Mouse (Mus musculus) kidney, postnatal 25 days (tissue): ENCODE results near the gene Pth.

Source experiments
- DNase-seq, 2 experiments: peaks; one replicate each; pipeline ENCODE4 v3.0.0; 2021; ENCODE audit warnings: mixed read lengths in 2 of 2

Gene Pth

DNA sequence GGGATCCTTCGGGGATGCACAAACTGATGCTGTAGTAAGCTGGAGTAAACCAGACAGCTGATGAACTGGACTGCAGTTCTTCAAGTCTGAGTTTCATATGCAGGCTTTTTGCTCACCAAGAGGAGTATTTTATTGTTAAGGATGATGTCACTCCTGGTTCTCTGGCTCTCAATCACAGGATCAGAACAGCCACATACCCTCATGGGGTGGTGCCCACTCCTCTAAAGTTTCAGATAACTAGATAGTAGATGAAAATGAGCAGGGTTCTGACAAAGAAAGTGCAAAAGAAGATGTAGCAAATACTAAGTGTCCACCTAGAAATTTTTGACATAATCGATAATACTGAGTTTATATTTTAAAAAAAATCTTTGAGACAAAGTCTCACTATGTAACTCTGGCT lies at the start of gene Pth:
TSS of gene Pth (minus strand) at position 101 of the 400 bp plus-strand sequence.
- no peak for DNase-seq

DNA sequence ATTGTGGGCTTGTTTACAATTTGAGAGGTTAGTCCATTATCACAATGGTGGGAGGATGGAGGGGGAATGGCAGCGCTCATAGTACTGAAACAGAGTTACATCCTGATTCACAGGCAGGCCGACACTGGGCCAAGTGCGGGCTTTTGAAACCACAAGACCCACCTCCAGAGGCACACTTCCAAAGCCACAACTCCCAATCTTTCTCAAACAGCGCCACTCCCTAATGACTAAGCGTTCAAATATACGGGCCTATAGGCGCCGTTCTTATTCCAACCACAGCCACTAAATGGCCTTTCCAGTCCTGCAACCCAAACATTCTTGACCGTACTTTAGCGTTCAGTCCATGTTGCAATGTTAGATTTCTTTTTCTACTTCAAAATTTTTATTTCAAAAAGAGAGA lies 47.9 kb upstream of the Pth start:
- DNase-seq = no peak

DNA sequence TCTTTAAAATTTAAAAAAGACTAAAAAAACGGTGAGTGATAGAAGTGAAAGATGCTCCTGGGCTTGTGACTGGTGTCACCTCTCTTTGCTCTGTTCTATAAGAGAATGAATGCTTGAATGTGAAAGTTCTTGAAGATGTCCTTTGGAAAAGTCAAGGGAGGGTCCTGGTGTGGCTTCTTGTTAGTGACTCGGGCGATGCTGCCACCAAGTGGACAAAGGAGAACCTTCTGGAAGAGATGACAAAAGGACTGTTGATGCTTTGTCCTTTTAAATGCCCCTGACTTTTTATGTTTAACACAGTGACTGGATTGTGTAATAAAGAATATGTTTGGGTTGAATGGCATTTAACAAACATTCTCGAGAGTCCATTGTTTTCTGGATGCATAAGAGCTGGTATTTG lies 45.9 kb upstream of the Pth start:
- DNase-seq = peak; percentile 80 to 87

DNA sequence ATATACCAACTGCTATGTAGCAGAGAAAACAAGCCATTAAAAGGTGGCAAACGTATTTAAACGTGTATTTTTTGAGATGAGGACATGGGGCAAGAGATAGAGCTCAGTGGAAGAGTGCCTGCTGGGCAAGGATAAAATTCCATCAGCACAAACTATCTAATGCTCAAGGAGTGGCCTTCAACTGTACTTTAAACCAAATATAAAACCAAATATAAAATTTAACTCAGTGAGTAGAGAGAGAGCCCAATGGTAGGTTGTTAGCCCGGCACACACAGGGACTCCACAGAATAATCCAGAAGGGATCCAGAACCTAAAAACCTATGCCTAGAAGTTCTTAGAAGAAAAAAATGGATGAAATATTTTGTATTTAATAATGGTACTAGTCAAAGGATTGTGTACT lies 45.1 kb upstream of the Pth start:
- no peak for DNase-seq

DNA sequence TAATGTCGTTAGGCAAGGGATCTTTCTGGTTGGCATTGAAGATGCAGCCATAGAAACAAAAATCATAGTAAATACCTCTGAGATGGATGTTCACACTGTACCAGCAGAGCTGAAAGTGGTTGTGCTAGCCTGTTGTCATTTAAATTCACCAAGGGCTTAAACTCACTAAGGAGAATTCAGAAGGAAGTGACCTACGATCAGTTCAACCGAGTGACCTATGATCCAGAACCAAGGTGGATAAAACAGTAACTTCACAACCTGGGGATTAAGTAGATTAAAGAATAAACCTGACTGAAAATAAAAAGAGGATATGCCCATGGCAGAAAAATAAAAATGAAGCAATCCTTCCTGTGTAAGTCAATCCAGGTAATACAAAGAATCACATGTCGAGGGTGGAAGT lies 44.5 kb upstream of the Pth start:
- peak in 1 of 2 experiments; percentile 26 for DNase-seq

DNA sequence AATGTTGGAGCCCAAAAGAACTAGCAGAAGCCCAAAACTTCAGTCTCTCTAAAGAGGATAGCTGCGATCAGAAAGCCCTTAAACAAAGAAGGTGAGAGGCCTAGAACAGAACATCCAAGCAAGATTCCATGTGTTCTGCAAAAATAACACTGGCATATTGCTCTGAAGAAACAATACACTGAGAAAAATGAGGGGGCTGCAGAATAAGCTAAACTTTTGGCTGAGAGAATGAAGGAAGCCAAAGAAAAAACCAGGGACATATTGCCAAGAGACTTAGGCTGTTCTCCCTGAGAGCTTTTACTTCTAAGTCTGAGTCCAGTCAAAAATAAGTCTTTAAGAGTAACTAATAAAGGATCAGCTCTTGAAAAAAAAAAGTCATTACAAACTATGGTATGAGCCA lies 32.4 kb upstream of the Pth start:
- DNase-seq = no peak

DNA sequence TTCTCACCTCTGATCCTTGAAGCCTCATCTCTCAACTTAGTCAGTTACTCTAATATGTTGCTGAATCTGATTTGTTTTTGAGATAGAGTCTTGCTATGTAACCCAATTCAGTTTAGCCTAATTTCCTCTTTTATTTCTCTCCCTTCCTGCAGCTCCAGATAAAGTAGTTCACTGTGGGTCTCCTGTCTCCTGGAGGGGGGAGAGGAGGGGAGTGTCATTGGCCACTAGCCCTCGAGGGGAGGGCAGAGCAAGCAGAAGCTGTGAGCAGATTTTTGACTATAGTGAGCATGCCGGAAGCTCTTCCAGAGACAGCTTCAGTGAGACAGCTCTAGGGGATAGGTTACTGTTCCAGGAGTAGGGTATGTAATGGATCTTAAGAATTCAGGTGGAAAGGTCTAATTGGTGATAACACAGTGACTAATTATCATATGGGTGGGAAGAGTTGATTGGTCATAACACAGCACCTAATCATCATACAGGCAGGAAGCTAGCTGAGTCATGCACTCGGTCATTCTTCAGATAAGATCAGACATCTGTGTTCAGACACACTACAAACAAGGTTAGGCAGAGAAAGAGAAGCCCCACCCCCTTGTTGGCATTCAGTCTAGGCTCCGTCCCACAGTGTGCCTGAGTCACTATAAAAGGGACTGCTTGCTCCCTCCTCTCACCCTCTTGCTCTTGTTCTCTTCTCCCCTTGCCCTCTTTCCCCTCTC lies 30.9 kb upstream of the Pth start:
- peak in 1 of 2 experiments; percentile 18 for DNase-seq

DNA sequence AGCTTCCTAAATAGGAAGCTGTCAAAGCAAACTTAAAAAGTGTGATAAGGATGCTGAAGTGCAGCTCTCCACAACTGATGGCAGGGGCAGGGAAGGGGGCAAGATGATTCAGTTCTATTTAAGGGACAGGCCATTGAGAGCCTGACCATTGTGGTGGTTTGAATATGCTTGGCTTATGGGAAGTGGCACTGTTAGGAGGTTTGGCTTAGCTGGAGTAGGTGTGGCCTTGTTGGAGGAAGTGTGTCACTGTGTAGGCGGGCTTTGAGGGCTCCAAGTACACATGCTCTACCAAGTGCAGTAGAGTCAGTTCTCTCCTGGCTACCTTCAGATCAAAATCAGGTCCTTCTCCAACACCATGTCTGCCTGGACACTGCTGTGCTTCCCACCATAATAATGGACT lies 28.2 kb upstream of the Pth start:
- no peak for DNase-seq

DNA sequence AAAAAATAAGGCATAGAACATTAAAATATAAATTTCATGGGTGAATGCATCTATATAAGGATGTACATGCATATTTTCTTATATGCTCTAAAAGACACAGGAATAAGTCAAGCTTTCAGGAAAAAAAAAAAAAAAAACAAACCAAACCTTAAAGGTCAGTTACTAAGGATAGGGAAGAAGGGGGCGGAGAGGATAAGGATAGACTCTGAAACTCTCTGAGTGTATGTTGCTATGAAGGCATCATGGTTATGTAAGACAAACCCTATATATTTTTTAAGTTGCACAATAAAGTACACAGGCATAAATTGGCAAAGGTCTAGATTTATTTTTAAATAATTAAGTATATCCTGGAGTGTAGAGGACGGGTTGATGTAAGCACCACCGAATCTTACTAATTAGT lies 26.9 kb upstream of the Pth start:
- DNase-seq = no peak

DNA sequence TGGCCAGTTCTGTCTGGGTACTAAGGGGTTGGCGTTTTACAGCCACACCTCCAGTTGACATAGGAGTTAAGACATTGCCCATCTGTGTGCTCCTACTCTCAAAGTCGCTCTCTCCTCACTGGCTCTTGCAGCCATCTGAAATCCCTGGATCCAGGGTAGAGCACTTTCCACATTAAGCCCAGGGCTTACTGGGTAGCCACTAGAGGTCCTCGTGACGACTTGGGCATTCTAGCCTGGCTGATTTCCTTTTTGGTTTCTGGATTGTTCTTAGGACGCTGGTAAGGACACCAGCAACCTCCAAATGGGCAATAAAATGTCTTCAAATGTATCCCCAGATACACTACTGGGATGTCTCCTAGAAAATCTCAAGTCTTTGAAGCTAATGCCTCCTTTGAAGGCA lies 20.3 kb upstream of the Pth start:
- DNase-seq = peak in 1 of 2 experiments; percentile 9

DNA sequence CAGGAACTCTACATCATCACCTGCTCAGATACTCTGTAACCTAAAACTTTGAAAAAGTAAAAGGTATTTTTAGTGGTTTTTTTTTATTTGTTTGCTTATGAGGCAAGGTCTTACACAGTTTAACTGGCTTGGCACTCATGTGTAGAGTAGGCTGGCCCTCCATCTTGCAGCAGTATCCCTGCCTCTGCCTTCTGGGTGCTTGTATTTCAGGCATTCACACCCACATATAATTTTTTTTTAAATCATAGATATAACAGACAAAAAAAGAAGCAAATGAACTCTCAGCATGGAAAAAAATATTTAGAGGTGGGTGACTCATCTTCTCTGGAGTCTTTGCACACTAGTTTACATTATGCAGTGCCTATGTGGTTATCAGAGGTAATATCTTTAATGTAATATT lies 9.7 kb upstream of the Pth start:
- DNase-seq = no peak

DNA sequence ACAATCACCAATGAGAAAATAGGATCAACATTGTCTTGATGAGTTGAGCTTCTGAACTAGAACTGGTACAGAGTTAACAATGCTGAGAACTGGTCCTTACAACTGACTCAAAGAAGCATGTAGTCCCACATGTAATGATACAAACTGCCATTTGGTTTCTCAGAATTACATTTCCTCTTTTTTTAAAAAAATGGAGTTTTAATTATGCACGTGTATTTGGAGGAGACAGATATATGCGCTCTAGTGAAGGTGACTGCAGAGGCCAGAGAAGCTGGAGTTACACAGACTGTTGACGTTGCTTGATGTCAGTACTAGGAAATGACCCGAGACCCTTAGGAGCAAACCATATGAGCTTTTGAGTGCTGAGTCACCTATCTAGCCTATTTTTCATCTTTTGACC lies 8.3 kb upstream of the Pth start:
- no peak for DNase-seq

DNA sequence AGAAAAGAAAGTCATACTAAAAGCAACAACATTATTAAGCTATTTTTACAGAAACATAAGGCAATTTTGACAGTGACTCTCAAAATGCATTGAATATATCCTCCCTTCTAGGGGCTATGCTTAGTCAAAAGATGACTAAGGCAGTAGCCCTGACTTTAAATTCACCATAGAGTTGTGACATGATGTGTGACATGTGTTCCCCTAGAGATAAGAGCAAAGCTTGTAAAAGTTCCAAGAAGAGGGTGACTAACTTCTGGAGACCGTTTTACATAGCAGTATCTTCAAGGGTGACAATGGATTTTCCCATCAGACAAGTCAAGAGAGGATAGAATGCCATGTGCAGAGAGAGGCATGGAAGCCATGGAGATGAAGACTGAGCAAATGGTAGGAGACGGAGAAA lies 3.2 kb upstream of the Pth start:
- DNase-seq = no peak

DNA sequence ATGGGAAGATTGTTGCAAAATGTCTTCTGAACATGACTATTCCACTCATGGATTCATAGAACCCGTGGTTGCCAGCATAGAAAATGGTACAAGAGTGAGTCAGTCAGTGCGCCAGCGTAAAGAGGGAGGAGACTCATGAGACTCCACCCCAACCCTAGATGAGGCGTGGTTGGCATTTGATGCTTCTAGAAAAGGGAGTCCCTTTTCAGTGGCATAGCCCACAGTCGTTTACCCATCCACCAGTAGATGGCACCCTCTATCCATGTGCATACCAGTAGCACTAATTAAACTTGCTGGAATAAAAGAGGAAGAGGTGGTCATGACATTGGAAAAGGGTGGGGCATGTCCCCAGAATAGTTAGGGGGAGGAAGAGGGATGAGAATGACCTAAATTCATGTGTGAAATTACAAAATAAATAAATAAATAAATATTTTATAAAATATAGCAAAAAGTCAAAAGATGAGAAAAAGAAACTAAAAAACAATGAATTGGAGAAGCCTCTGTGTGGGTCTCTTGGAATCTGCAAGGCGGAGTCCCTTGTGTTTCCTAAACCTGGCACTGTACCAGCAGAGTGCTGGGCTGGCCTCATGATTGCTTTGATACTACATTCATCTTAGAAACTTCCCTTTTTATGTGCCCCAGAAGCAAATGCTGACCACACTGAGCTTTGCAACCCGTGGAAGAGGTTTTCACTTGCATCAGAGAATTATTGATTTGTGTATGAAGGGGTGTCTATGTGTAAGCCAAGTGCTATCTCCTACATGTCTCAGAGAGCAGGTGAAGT lies 10.3 kb downstream of the Pth start:
- peak; percentile 84 to 85 for DNase-seq

DNA sequence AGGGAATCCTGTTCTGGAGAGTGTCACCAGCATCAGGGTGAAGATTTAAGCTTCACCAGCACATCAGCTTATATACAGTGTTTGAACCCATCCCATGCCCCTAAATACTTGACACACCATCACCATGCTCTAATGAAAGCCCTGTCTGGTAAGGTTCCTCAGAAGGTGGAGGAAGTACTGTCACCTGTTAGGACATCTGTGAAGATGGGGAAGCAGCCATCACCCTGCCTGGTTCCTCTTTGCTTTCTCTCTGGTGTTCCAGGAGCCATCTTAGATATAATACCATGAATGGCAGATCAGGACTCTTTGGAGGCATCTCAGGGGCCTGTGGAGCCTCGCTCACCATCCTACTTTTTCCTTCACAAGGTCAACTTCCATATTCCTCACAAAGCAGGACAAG lies 15.7 kb downstream of the Pth start:
- DNase-seq = no peak

DNA sequence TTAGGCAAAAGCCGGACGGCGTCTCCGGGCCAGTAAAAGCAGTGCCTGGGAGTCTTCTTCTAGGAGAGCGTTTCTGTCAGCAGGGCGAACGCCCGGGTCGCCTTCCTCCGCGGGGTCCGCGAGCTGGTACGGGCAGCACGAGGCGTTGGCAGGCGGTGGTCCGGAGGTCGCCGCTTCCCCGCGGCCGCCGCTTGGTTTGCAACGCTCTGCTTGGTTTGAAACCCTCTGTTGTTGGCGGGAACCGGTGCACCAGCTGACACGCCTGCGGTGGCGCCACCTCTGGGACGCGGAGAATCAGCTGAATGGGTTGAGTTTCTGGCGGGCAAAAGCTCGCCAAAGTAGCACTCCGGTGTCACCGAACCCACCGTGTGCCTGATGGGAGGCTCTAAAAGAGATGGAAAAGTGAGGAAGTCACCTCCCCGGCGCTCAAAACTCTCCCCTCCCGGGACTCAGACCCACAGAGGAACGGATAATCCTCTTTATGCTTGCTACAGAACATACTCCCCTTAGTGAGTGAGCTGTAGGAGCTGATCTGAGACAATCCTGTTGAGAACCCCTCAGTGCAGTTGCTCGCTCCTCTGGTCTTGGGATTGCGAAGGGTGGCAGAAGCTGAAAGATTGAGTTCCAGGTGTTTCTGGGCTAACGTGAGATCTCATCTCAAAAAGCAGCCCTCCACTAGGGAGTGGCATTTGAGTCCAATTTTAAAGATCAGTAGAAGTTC lies 18.6 kb downstream of the Pth start:
- peak; percentile 78 to 86 for DNase-seq

DNA sequence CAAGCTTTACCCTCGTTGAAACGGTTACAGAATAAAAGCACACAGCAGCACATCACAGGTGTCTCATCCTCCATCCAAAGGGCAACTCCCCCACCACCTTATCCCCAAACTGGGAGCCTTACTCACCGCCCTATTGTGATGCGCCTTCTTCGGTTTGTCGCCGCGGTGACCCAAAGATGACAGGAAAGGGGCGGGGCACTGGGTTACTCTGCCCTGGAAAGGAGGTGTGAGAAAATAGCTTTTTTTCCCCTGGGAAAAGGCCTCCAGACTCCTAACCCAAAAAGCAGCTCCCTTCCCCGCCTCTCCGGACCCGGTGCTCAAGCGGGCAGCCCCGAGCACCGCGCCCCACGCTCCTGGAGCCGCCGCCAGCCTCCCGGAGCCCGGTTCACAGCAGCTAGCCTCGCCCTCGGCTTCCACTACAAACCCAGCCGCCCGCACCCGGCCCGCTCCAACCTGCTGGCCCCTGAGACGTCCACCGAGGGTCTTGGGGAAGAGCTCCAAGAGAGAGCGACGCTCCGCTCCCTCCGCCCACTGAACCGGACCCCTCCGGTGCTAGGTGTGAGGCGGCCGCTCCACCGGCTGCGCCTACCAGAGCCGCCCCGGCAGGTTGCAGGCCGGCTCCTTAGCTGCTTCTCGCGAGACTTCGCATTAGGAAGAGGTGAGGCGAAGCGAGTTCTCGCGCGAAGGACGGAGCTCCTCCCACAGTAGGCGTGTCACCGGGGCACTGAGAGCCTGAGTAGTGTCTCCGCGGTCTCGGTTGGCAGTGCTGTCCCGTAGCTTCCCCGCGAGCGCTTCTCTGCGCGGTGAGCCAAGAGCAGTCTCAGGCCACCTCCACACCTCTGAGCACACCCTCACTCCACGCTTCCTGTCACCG lies 19.4 kb downstream of the Pth start, which contains the start of gene Btbd10:
TSS of gene Btbd10 (minus strand) at position 647 of the 874 bp plus-strand sequence.
- DNase-seq = peak; percentile 99

DNA sequence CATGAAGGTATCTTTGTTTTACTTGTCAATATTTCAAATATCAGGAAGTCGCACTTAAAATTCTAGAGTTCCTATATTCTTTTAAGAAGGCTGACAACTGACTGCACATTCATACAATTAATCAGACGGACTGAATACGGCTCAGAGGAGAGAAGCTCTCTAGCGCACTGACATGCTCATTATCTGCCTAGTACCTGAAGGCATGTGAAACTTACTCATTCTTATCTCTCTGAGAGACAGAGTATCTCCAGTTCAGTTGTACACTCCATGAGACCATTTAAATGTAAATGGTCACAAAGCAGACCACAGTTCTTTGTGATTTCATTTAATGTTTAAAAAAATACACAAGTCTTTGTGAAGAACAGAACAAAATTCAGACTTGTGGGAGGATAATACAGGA lies 20.9 kb downstream of the Pth start:
- no peak for DNase-seq

DNA sequence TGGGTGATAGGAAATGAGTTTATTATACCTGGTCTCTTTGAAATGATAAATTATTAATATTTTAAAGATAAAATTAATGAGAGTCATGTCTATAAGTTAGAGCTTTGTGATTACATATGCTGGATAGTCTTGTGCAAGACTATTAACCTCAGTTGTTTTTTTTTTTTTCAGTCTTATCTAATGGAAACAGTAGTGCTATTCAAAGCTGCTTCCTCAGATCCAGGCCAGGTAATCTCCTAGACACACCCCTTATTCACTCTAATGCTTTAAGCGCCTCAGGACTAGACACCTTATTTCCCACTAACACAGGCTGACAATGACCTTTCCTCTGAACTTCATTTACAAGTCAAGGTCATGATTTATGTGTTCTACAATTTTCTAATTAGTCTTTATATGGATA lies 39.3 kb downstream of the Pth start:
- no peak for DNase-seq

DNA sequence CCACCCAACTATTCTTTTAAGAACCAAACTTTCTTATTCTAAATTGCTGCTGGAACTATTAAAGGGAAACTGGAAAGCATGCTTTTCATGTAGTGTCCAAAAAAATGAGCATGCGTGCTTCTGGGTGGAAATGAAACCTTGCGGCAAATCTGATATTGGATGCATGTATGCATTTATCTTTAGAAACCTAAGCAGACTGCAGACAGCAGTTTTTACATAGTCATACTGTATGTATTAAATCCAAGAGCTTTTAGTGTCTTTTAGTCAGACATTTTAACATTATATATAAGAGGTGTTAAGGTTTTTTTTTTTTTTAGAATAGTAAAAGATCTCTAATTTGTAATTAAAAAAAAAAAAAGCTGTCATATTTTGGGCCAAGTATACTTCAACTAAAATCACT lies 40.7 kb downstream of the Pth start:
- no peak for DNase-seq

DNA sequence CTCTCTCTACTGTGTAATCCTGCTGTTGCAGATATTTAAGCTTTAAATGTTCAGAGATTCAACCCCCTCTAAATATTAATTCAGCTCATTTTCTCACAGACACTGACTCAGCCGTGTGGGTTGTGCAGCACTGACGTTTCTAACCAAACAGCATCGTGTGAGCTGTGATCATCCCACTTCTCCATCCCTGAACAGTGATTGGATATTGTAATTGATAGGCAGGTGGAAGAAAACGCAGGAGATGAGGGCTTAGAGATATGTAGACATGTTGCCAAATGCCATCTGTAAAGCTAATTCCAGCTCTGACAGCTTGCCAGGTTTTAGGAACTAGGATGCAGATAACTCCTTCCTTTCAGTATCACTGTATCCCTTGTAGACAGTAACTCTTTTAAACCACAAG lies 41.1 kb downstream of the Pth start:
- no peak for DNase-seq
